Mouse (Mus musculus) gastrocnemius, postnatal 14 days (tissue): ENCODE measurements around the gene Itpr2. TPM values are rescaled to one million over a fixed set of nuclear protein-coding genes. Genes with fewer than 3 reads are reported as not detected.

Source experiments
- DNase-seq: peaks from one replicate; pipeline ENCODE4 v3.0.0; 2021; ENCODE audit warnings: mixed read lengths
- intact Hi-C: fragments of 180-260 bp; cut with DNase I; formaldehyde crosslinking; loops from one replicate; pipeline ENCODE4 v1.15.1; 2025; ENCODE audit warnings: low total_unique reads
- total RNA-seq, 2 experiments: library from RNA; stranded (reverse); gene quantifications; 2 replicates each; pipeline ENCODE4 v1.2.3; 2021

Itpr2 gene
- total RNA-seq, 2 experiments from 2014 or later, result 9.1 to 14.6 TPM

GRCm38 (mm10) chr6:146513384-146513783 lies 11.4 kb upstream of the Itpr2 start:
- DNase-seq, result no peak
- intact Hi-C loops, result no loop called here

DNA sequence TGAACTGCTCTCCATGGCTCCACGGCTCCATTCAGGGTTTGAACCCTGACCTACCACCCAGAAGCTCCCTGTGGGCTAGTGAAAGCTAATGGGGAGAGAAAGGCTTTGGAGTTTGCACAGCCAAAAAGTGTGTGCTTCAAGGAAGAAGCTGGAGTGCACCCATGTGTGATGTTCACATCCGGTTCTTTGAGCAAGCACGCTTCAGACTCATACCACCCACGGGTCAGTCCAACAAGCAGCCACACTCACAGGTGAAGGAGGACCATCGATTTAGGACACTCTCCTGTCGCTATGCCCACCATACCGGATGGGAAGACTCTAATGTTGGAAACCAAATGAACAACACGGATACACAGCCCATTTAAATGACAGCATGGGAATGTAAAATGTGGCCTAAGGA lies 9.5 kb upstream of the Itpr2 start:
- intact Hi-C loops, result no loop called here
- DNase-seq, result no peak

DNA sequence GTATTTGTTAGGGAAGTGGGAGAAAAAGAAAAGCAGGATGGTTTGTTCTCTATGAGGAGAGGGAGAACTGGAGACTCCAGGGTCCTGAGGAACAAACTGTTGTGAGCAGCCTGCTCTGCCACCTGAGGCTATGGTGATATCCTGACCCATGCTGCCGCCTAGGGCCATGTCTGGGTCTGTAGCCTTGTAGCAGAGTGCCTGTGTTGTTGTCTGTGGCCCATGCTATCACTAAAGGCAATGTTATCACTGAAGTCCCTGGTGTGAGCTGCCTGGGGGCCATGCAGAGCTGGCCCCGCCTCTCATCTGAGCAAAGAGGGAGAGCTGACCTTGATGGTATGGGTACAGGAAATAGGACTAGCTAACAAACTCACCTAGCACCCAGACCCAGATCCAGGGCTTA lies 7.9 kb upstream of the Itpr2 start:
- no peak for DNase-seq
- intact Hi-C loops, result no loop called here

- DNase-seq, result no peak
- intact Hi-C loops, result no loop called here
These were observed 2.4 kb upstream of the Itpr2 start for GRCm38 (mm10) chr6:146504459-146504858.

GRCm38 (mm10) chr6:146502856-146503255 lies 833 bp upstream of the Itpr2 start:
- intact Hi-C loops, result no loop called here
- no peak for DNase-seq

DNA sequence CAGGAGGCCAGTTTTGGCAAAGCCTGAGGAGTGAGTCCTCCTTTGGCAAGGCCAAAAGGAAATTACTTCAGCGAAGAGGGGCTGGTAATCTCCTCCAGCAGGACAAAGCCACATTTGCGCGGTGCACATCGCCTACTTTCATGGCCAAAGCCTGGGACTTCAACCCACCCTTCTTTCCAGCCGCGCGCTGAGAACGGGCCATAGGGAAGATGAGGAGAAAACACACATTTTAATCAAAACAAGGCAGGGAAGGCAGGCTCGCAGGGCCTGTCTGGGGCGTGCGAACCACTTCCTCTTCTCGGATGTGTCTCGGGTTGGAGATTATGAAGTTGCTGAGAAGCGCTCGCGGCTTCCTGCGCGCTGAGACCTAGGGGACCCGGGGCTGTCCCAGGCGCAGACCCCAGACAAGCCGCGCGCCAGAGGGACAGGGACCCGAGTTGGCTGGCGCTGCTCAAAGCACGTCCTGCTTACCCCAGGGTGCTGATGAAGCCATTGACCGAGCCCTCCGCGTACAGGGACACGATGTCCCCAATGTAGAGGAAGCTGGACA lies 632 bp downstream of the Itpr2 start:
- intact Hi-C loops, result no loop called here
- peak; percentile 36 for DNase-seq

DNA sequence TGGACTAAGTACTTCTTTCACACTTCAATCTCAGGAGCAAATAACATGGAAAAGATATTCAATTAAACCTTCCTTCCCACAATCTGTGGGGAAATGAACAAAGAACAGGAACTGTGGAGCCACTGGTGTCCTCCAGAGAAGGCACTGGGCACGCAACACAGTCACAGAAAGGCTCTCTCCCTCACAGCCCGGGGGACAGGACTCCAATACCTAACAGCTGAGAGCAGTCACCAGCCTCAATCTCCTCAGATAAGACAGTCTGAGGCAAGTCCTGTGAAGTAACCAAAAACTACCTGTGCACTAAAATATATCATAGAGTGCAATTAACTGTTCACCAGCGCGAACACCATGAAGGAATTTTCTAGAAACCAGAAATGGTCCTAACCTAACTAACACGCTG lies 1.3 kb downstream of the Itpr2 start:
- intact Hi-C loops, result no loop called here
- DNase-seq, result no peak

DNA sequence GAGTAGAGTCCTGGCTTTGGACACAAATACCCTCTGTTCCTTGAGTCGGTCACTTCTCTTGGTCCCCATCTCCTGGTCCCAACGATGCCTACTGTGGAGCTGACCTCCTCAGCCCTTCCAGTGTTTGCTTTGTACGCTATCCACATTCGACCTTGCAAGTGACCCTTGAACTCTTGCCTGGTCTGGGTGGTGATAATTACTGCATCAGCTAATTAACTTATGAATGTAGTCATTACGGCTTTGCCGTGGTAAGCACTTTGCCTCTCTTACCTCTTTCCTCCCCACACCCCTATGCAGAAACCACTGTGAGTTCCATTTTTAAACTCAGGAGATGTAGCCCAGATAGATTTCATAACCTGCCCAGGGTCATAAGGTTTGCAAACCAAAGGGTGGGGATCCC lies 1.8 kb downstream of the Itpr2 start:
- intact Hi-C loops, result no loop called here
- no peak for DNase-seq

GRCm38 (mm10) chr6:146499566-146499965 lies 2.5 kb downstream of the Itpr2 start:
- DNase-seq, result no peak
- intact Hi-C loops, result no loop called here

GRCm38 (mm10) chr6:146498416-146498815 lies 3.6 kb downstream of the Itpr2 start:
- no peak for DNase-seq
- intact Hi-C loops, result no loop called here

DNA sequence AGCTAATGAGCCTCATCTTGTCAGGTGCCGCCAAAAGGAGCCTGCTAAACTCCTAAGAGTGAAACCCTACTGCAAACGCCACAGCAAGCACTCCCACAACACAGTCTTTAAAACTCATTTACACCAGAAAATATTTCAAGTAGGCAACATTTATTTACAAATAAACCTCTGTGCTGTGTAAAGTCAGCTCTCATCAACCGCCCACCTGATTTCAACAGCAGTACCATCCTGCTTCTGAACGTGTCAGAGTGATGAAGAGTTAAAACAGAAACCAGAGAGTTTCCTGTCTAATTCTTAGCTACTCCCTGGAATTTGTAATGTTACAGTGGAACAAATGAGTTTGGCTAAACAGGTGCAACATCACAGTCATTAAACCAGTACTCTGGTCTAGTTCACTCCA lies 4.2 kb downstream of the Itpr2 start:
- intact Hi-C loops, result no loop called here
- no peak for DNase-seq

DNA sequence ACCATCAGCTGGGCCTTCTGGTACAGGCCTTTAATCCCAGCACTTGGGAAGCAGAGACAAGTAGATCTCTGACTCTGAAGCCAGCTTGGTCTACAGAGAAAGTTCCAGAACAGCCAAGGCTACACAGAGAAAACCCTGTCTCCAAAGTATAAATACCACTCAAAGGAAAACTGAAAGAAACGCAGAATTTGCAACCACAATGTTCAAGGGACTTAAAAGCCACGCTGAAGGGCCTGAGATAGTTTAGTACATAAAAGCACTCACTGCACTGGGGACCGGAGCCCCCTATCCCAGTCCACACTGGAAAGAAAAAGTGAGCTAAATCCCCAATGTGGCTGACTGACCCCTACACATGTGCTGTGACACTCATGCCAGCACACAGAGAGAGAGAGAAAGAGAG lies 4.6 kb downstream of the Itpr2 start:
- intact Hi-C loops, result no loop called here
- DNase-seq, result no peak

- intact Hi-C loops, result no loop called here
- no peak for DNase-seq
These were observed 10.3 kb downstream of the Itpr2 start for GRCm38 (mm10) chr6:146491680-146492079.

DNA sequence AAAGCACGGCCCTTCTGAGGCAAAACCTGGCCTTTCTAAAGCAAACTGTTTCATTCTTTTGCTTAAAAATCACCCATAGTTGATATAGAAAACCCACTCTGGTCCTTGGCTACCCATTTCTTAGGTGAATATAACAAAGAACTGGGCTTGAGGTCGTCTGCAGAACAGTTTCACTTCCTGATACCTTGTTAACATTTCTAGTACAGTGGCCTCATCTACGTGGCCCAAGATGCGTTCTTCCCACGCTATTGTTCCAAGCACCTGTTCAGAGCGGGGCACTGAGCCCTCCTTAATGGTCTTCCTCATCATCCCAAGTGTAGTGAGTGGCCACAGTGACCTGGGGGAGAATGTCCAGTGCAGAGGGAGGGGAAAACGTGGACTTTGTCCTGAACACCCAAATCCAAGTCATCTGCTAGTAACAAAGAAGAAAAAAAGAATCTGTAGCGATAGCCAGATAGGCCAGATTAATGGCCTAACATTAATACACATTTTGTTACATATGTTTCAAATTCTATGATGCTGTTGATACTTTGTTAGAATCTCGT lies 11.5 kb downstream of the Itpr2 start:
- intact Hi-C loops, result no loop called here
- no peak for DNase-seq

DNA sequence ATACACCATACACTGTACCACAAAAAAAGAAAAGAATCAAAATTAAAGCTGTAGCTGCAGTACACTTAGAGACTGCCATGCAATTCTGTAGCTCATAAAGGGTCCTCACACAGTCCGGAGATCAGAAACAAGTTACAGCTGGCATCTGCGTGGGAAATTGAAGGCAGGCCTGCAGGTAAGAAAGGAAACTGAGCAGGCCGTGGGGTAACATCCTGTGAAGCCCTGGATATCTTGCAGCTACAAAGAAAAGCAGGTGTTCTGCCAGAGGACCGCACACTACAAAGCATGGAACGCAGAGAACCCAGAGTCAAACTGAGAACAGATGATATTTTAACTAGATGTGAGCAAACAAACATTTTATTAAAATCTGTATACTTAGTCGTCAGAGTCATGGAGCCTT lies 12.2 kb downstream of the Itpr2 start:
- no peak for DNase-seq
- intact Hi-C loops, result no loop called here

DNA sequence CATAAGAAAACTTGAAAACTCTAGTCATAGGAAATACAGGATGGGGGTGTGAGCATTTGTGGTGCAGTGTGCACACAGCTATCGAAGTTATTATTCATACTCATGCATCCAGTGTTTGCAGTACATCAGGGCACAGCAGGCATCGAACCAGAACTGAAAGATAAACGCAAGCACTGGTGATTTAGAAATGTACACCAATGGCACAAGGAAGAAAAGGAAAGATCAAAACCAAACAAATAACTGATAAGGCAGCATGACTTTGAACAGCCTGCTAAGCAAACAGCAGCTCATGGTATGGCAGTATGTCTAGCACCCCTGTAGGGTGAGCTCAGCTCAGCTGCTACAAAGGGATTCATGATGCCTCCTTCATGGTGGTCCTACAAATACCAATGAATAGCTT lies 13.3 kb downstream of the Itpr2 start:
- intact Hi-C loops, result no loop called here
- no peak for DNase-seq

- DNase-seq, result no peak
- intact Hi-C loops, result no loop called here
These were observed 14.9 kb downstream of the Itpr2 start for GRCm38 (mm10) chr6:146487079-146487478.

DNA sequence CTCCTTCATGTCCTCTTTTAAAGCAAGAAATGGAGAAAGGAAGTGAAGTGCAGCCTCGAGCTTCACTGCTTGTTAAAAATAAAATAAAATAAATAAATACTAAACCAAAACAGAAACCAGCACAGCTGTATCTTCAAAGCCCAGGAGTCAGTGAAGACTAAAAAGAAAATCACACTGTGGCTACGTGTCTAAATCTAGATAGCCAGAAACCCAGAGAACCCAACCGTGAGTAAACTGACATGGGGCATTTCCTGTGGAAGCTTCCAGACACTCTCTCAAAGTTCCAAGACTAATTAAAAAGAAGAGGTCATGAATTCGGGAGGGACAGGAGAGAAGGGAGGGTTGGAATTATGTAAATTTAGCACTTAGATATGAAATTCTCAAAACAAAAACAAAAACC lies 15.9 kb downstream of the Itpr2 start:
- DNase-seq, result no peak
- intact Hi-C loops, result no loop called here

GRCm38 (mm10) chr6:146481441-146481840 lies 20.6 kb downstream of the Itpr2 start:
- DNase-seq, result no peak
- intact Hi-C loops, result no loop called here

- intact Hi-C loops, result no loop called here
- DNase-seq, result no peak
These were observed 21.1 kb downstream of the Itpr2 start for GRCm38 (mm10) chr6:146480925-146481324.

DNA sequence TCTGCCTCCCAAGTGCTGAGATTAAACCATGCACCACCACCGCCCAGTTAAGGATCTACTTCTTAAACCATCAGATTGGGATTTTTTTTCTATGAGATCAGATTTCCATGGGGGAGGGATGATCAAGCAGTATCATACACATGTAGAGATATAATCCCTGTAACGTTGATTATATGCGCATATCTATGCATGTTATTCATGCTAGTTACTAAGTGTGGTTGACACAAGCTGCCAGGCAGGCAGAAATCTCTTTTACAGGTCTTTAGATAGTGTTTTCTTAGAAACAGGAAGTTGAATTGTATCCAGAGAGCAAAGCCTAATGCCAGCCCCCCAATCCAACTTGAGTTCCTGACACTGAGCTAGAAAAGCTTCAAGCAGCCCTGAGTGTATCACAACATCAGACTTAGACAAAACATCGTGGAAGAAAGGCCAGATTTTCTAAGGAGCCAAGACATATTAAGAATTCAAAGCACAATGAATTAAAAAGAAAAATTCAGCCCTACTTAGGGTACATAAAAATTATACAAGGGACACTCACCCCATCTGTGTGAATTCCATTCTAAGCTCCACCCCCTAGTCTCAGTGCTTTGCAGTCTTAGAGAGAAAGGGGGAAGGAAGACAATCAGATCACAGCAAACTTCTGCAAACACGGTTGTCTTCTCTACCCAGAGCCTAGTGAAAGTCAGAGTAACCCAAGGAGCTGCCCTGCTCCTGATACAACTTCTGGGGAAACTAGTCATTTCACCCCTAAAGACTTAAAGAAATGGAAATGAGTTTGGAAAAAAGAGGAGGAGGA lies 22.9 kb downstream of the Itpr2 start:
- DNase-seq, result no peak
- intact Hi-C loops, result no loop called here
